Mouse (Mus musculus) brain, embryonic 14.5 days (tissue): ENCODE results near the gene Spink4.

Experiments
- CTCF ChIP-seq: fragments of 200-500 bp; IDR thresholded peaks from 2 replicates; pipeline ENCODE4 v1.5.1; 2012; ENCODE audit warnings: inconsistent platforms, mild to moderate bottlenecking, moderate library complexity, borderline replicate concordance; ENCODE audit not compliant: insufficient read depth, insufficient read length; ENCODE audit errors: extremely low read depth
- POLR2A ChIP-seq: fragments of 200-500 bp; IDR thresholded peaks from 2 replicates; pipeline ENCODE4 v1.6.1; 2012; ENCODE audit warnings: mild to moderate bottlenecking, inconsistent platforms, borderline replicate concordance; ENCODE audit not compliant: poor library complexity, insufficient read depth, insufficient read length, severe bottlenecking; ENCODE audit errors: extremely low read depth

- TF ChIP-seq POLR2A (no peak), CTCF (no peak)
These were observed 35.3 kb upstream of the Spink4 start for GRCm38 (mm10) chr4:40884282-40885165.
